Mouse (Mus musculus) adrenal gland, postnatal 36 days (tissue): ENCODE results near the gene 4930579F01Rik. TPM values are rescaled to one million over a fixed set of nuclear protein-coding genes. Genes with fewer than 3 reads are reported as not detected.
A peak's percentile ranks its signal among the peaks of the same experiment; 100 is the strongest.

Experiments
- DNase-seq, 2 experiments: peaks; one replicate each; pipeline ENCODE4 v3.0.0; 2021; ENCODE audit warnings: mixed read lengths in 1 of 2
- total RNA-seq, 2 experiments: library from RNA; stranded (reverse); gene quantifications; 2 replicates each; pipeline ENCODE4 v1.2.3; 2021

Gene 4930579F01Rik
- total RNA-seq, 2 experiments from 2014 or later = not detected

- DNase-seq = no peak
These were observed 22.5 kb upstream of the 4930579F01Rik start for GRCm38 (mm10) chr3:138216091-138216490.

GRCm38 (mm10) chr3:138215395-138215989, 21.9 kb upstream of the 4930579F01Rik start:
- DNase-seq = peak; percentile 65 to 70

GRCm38 (mm10) chr3:138212431-138212951, 18.9 kb upstream of the 4930579F01Rik start:
- DNase-seq = no peak

GRCm38 (mm10) chr3:138210432-138211075, 16.9 kb upstream of the 4930579F01Rik start:
- peak; percentile 69 to 74 for DNase-seq

GRCm38 (mm10) chr3:138208821-138209220, 15.2 kb upstream of the 4930579F01Rik start:
- DNase-seq = no peak

- DNase-seq = no peak
These were observed 5.1 kb upstream of the 4930579F01Rik start for GRCm38 (mm10) chr3:138198722-138199068.

- DNase-seq = peak; percentile 91 to 92
These were observed 4.5 kb upstream of the 4930579F01Rik start for GRCm38 (mm10) chr3:138197973-138198721.

- DNase-seq = no peak
These were observed 3.9 kb upstream of the 4930579F01Rik start for GRCm38 (mm10) chr3:138197556-138197955.

- no peak for DNase-seq
These were observed 3.5 kb upstream of the 4930579F01Rik start for GRCm38 (mm10) chr3:138197093-138197492.

- DNase-seq = peak; percentile 51 to 66
These were observed 1.4 kb downstream of the 4930579F01Rik start for GRCm38 (mm10) chr3:138192260-138192659.

GRCm38 (mm10) chr3:138185995-138186930, 7.4 kb downstream of the 4930579F01Rik start:
- DNase-seq = no peak

- no peak for DNase-seq
These were observed 8.3 kb downstream of the 4930579F01Rik start for GRCm38 (mm10) chr3:138185290-138185689.

GRCm38 (mm10) chr3:138183371-138183770, 10.3 kb downstream of the 4930579F01Rik start:
- no peak for DNase-seq

GRCm38 (mm10) chr3:138182019-138182418, 11.6 kb downstream of the 4930579F01Rik start:
- DNase-seq = no peak

GRCm38 (mm10) chr3:138175551-138175950, 18.1 kb downstream of the 4930579F01Rik start:
- DNase-seq = no peak

- no peak for DNase-seq
These were observed 20.3 kb downstream of the 4930579F01Rik start for GRCm38 (mm10) chr3:138173291-138173690.

GRCm38 (mm10) chr3:138162553-138163183, 31.0 kb downstream of the 4930579F01Rik start:
- DNase-seq = peak in 1 of 2 experiments; percentile 20

- no peak for DNase-seq
These were observed 32.0 kb downstream of the 4930579F01Rik start for GRCm38 (mm10) chr3:138161623-138162022.

- no peak for DNase-seq
These were observed 37.0 kb downstream of the 4930579F01Rik start for GRCm38 (mm10) chr3:138156651-138157050.

GRCm38 (mm10) chr3:138155062-138155461, 38.6 kb downstream of the 4930579F01Rik start:
- DNase-seq = no peak

- no peak for DNase-seq
These were observed 44.8 kb downstream of the 4930579F01Rik start for GRCm38 (mm10) chr3:138148811-138149210.
